Mouse (Mus musculus) v-Abl transformed pro-B cells (cell line): ENCODE measurements at regions not wholly inside any gene's neighbourhood (a gene's known extent, or its start where the extent isn't known, plus 50 kb on each side); places are given as distances from the start of the nearest gene placed in this dataset.

ENCODE experiments used
- in situ Hi-C, 2 experiments: fragments of 400-800 bp; cut with MboI; formaldehyde crosslinking; loops; one replicate each; pipeline ENCODE4 v1.15.1; 2025; ENCODE audit not compliant: unreplicated experiment in 2 of 2

- in situ Hi-C loops: loop anchor here (10.0 to 25.0 kb wide), 4 partner anchors 141 to 881 kb away; partner anchors contain the start of gene Bod1 (in 1 of the 2)
Measured at GRCm38 (mm10) chr11:32136066-32136465, 64.0 kb downstream of the Il9r start.

GRCm38 (mm10) chr11:32133996-32134395, 66.1 kb downstream of the Il9r start:
- in situ Hi-C loops: loop anchor here (5.0 to 25.0 kb wide), 5 partner anchors 139 to 879 kb away; partner anchors contain the start of gene Bod1 (in 2 of the 2)

GRCm38 (mm10) chr11:32132008-32132615, 68.0 kb downstream of the Il9r start:
- in situ Hi-C loops: loop anchor here (5.0 to 25.0 kb wide), 5 partner anchors 137 to 877 kb away; partner anchors contain the start of gene Bod1 (in 2 of the 2)

- in situ Hi-C loops: loop anchor here in 1 of 2 experiments (25.0 kb wide), 1 partner anchor 866 kb away; no protein-coding TSS in a partner anchor
Measured at GRCm38 (mm10) chr11:32128551-32128950, 71.5 kb downstream of the Il9r start.

GRCm38 (mm10) chr11:32128018-32128417, 72.1 kb downstream of the Il9r start:
- in situ Hi-C loops: loop anchor here in 1 of 2 experiments (25.0 kb wide), 1 partner anchor 866 kb away; no protein-coding TSS in a partner anchor

GRCm38 (mm10) chr11:32127401-32127817, 72.7 kb downstream of the Il9r start:
- in situ Hi-C loops: loop anchor here in 1 of 2 experiments (25.0 kb wide), 1 partner anchor 865 kb away; no protein-coding TSS in a partner anchor

GRCm38 (mm10) chr11:32126786-32127185, 73.3 kb downstream of the Il9r start:
- in situ Hi-C loops: loop anchor here in 1 of 2 experiments (25.0 kb wide), 1 partner anchor 864 kb away; no protein-coding TSS in a partner anchor

GRCm38 (mm10) chr11:32126311-32126698, 73.8 kb downstream of the Il9r start:
- in situ Hi-C loops: loop anchor here in 1 of 2 experiments (25.0 kb wide), 1 partner anchor 864 kb away; no protein-coding TSS in a partner anchor

GRCm38 (mm10) chr11:32125586-32126310, 74.3 kb downstream of the Il9r start:
- in situ Hi-C loops: loop anchor here in 1 of 2 experiments (25.0 kb wide), 1 partner anchor 863 kb away; no protein-coding TSS in a partner anchor

- in situ Hi-C loops: no loop called here
Measured at GRCm38 (mm10) chr11:32120596-32120995, 79.5 kb downstream of the Il9r start.

- in situ Hi-C loops: no loop called here
Measured at GRCm38 (mm10) chr11:32118844-32119629, 81.0 kb downstream of the Il9r start.

GRCm38 (mm10) chr11:32117930-32118329, 82.1 kb downstream of the Il9r start:
- in situ Hi-C loops: no loop called here

- in situ Hi-C loops: no loop called here
Measured at GRCm38 (mm10) chr11:32113118-32113826, 86.8 kb downstream of the Il9r start.

- in situ Hi-C loops: no loop called here
Measured at GRCm38 (mm10) chr11:32112521-32112920, 87.6 kb downstream of the Il9r start.

- in situ Hi-C loops: no loop called here
Measured at GRCm38 (mm10) chr11:32111841-32112240, 88.2 kb downstream of the Il9r start.

- in situ Hi-C loops: no loop called here
Measured at GRCm38 (mm10) chr11:32109911-32110310, 90.2 kb downstream of the Il9r start.
